Mouse (Mus musculus) natural killer cell, adult 2 months (primary cell): Measurements from ENCODE around the gene Hpse2.
A peak's percentile ranks its signal among the peaks of the same experiment; 100 is the strongest.
"Not testable (repeated sequence)": the region's sequence is repeated elsewhere in the genome, so short reads cannot be mapped to it uniquely, and the experiment has no call there.

ENCODE experiments used
- DNase-seq, 2 experiments: peaks; one replicate each; pipeline ENCODE4 v3.0.0; 2022; ENCODE audit warnings: low spot score in 2 of 2

Gene Hpse2

GRCm38 (mm10) chr19:42855649-42856048 is 532.5 kb downstream of the Hpse2 start:
- DNase-seq: no peak

- no peak for DNase-seq
These were observed 537.7 kb downstream of the Hpse2 start for GRCm38 (mm10) chr19:42850444-42850843.

- no peak for DNase-seq
These were observed 548.4 kb downstream of the Hpse2 start for GRCm38 (mm10) chr19:42839621-42840294.

- DNase-seq: no peak
These were observed 549.0 kb downstream of the Hpse2 start for GRCm38 (mm10) chr19:42839118-42839517.

- no peak for DNase-seq
These were observed 549.9 kb downstream of the Hpse2 start for GRCm38 (mm10) chr19:42838271-42838670.

GRCm38 (mm10) chr19:42837591-42837990 is 550.6 kb downstream of the Hpse2 start:
- DNase-seq: no peak

GRCm38 (mm10) chr19:42833126-42833525 is 555.0 kb downstream of the Hpse2 start:
- DNase-seq: no peak

- no peak for DNase-seq
These were observed 555.9 kb downstream of the Hpse2 start for GRCm38 (mm10) chr19:42832251-42832650.

GRCm38 (mm10) chr19:42829196-42829595 is 559.0 kb downstream of the Hpse2 start:
- no peak for DNase-seq

- no peak for DNase-seq
These were observed 560.3 kb downstream of the Hpse2 start for GRCm38 (mm10) chr19:42827843-42828242.

GRCm38 (mm10) chr19:42820109-42820508 is 568.0 kb downstream of the Hpse2 start:
- no peak for DNase-seq

GRCm38 (mm10) chr19:42817761-42818160 is 570.4 kb downstream of the Hpse2 start:
- no peak for DNase-seq

GRCm38 (mm10) chr19:42816261-42816660 is 571.9 kb downstream of the Hpse2 start:
- DNase-seq: no peak

- DNase-seq: no peak
These were observed 578.0 kb downstream of the Hpse2 start for GRCm38 (mm10) chr19:42810140-42810539.

- no peak for DNase-seq
These were observed 578.7 kb downstream of the Hpse2 start for GRCm38 (mm10) chr19:42809491-42809890.

GRCm38 (mm10) chr19:42797866-42798265 is 590.3 kb downstream of the Hpse2 start:
- DNase-seq: no peak

- no peak for DNase-seq
These were observed 592.4 kb downstream of the Hpse2 start for GRCm38 (mm10) chr19:42795801-42796200.

GRCm38 (mm10) chr19:42794914-42795613 is 593.1 kb downstream of the Hpse2 start:
- DNase-seq: peak; percentile 67 to 78

- DNase-seq: no peak
These were observed 599.8 kb downstream of the Hpse2 start for GRCm38 (mm10) chr19:42788311-42788710.

GRCm38 (mm10) chr19:42785562-42786220 is 602.5 kb downstream of the Hpse2 start:
- DNase-seq: no peak

- DNase-seq: no peak
These were observed 603.0 kb downstream of the Hpse2 start for GRCm38 (mm10) chr19:42785129-42785528.

- DNase-seq: not testable (repeated sequence)
These were observed 608.0 kb downstream of the Hpse2 start for GRCm38 (mm10) chr19:42780156-42780538.
